Mouse (Mus musculus) ovary, postnatal 10 days (tissue): ENCODE data around the gene Vmn2r83.

Experiments used
- DNase-seq: peaks from one replicate; pipeline ENCODE4 v3.0.0; 2022; ENCODE audit warnings: low spot score

Gene Vmn2r83

DNA sequence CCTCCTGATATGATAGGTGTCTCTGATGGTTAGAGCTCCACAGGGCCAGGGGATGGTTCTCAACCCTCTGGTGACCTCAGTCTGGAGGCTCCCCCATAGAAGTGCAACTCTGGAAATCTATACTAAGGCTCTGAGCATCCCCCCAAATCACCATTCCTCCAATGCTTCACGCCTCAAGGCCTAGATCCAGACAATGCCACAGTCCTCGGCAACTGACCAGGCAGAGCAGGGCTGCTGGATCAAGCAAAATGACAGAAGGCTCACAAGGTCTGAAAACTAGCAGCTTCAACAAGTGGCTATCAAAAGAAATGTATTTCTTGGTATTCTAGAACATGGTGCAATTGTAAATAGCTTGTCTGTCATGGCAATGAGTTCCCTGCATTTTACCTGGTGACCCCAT is 69.2 kb downstream of the Vmn2r83 start:
- no peak for DNase-seq

DNA sequence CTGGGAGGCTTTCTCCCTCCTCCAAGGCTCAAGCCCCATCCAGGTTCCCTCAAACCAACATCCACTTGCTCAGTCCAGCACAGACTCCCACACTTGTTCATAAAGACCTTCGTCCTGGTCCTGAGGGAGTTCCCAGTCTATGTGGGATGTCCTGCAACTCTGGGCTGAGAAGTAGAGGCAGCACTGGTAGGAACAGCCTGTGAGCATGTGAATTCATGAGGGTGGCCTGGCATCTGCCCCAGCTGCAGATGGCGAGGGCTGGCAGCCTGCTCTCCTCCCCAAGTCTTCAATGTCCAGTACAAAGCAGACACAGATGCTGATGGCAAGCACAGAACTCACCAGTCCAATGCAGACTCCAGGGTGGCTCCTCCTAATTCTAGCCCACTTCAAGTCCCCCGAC is 69.8 kb downstream of the Vmn2r83 start:
- DNase-seq: no peak

DNA sequence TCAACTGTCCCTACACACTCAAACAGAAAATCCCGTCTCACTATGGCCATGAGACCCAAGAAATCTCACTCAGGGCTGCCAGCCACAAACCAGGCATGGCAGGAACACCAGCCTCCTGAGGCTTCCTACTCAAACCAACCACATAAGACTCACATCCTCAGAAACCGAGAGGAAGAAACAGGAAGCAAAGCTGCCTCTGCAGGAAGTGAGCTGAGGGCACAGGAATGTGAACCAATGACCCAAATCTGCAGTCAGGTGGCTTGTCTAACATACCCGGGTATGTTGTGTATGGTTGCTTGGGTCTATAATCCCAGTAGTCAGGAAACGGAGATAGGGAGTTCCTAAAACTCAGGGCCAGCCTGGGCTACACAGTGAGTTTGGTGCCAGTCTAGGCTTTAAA is 70.3 kb downstream of the Vmn2r83 start:
- DNase-seq: no peak

GRCm38 (mm10) chr10:79539701-79540495 is 71.4 kb downstream of the Vmn2r83 start:
- DNase-seq: no peak

GRCm38 (mm10) chr10:79540746-79541145 is 72.2 kb downstream of the Vmn2r83 start:
- no peak for DNase-seq

DNA sequence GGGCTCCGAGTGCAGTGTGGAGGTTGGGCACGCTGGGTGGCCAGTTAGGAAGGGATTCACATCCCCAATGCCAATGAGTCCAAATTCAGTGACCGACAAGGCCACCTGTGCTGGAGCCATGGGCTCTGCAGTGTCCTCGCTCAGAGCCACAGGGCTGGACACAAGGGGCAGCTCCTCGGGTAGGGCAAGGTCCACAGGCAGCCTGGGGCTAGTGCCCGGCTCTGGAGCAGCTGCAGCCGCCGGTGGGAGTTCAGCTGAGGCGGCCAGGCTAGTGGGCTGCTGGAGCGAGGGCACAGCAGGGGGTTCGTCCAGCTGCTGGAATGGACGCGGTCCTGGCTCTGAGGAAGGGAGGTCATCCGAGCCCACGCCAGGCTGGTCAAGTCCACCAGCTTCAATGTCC is 73.0 kb downstream of the Vmn2r83 start:
- no peak for DNase-seq

- no peak for DNase-seq
Measured at GRCm38 (mm10) chr10:79542171-79542570, 73.6 kb downstream of the Vmn2r83 start.
